Mouse (Mus musculus) MEL (cell line): ENCODE data around the gene Dusp13.

Experiments
- CHD2 ChIP-seq: IDR thresholded peaks from 2 replicates; pipeline ENCODE4 v1.6.1; 2011; ENCODE audit warnings: low read length, improper control_type of control experiment
- CTCF ChIP-seq, 3 experiments: IDR thresholded peaks in 2 of 3; conservative IDR thresholded peaks in 1 of 3; 2 replicates each; pipeline ENCODE4 v1.5.1; 2011 to 2012; ENCODE audit warnings: low read length in 3 of 3, low read depth in 2 of 3, mild to moderate bottlenecking in 2 of 3, improper control_type of control experiment in 1 of 3, inconsistent platforms in 1 of 3, mixed read lengths in 1 of 3, moderate library complexity in 1 of 3; ENCODE audit not compliant: control insufficient read depth in 1 of 3, insufficient read depth in 1 of 3, poor library complexity in 1 of 3, severe bottlenecking in 1 of 3
- ELF1 ChIP-seq: IDR thresholded peaks from 2 replicates; pipeline ENCODE4 v1.6.1; 2014; ENCODE audit warnings: low read depth, mild to moderate bottlenecking, inconsistent platforms, low read length, improper control_type of control experiment, moderate library complexity
- ETS1 ChIP-seq: IDR thresholded peaks from 2 replicates; pipeline ENCODE4 v1.6.1; 2012; ENCODE audit warnings: low read depth, mild to moderate bottlenecking, inconsistent platforms, low read length, improper control_type of control experiment, moderate library complexity
- GATA1 ChIP-seq: IDR thresholded peaks from 2 replicates; pipeline ENCODE4 v1.6.1; 2011; ENCODE audit warnings: low read depth, low read length, improper control_type of control experiment
- HCFC1 ChIP-seq: IDR thresholded peaks from 2 replicates; pipeline ENCODE4 v1.6.1; 2012; ENCODE audit warnings: low read depth, mild to moderate bottlenecking, inconsistent platforms, low read length, improper control_type of control experiment, moderate library complexity
- MAX ChIP-seq: IDR thresholded peaks from 2 replicates; pipeline ENCODE4 v1.6.1; 2011; ENCODE audit warnings: low read length, improper control_type of control experiment
- MEF2A ChIP-seq: IDR thresholded peaks from 2 replicates; pipeline ENCODE4 v1.6.1; 2014; ENCODE audit warnings: low read depth, mild to moderate bottlenecking, inconsistent platforms, low read length, improper control_type of control experiment; ENCODE audit not compliant: poor library complexity, insufficient replicate concordance, severe bottlenecking; ENCODE audit errors: extremely low read depth
- POLR2A ChIP-seq, 2 experiments: IDR thresholded peaks; 2 replicates each; pipeline ENCODE4 v1.6.1; 2011 to 2012; ENCODE audit warnings: low read length in 2 of 2, mild to moderate bottlenecking in 2 of 2, control low read depth in 1 of 2, improper control_type of control experiment in 1 of 2, low read depth in 1 of 2, moderate library complexity in 1 of 2; ENCODE audit not compliant: control insufficient read depth in 1 of 2, insufficient read depth in 1 of 2, poor library complexity in 1 of 2
- POLR2AphosphoS2 ChIP-seq: IDR thresholded peaks from 2 replicates; pipeline ENCODE4 v1.6.1; 2011; ENCODE audit warnings: low read length, improper control_type of control experiment
- TAL1 ChIP-seq: IDR thresholded peaks from 2 replicates; pipeline ENCODE4 v1.6.1; 2012; ENCODE audit warnings: mild to moderate bottlenecking, inconsistent platforms, low read length, moderate library complexity, mixed read lengths
- USF1 ChIP-seq: IDR thresholded peaks from 2 replicates; pipeline ENCODE4 v1.6.1; 2014; ENCODE audit warnings: low read depth, mild to moderate bottlenecking, inconsistent platforms, low read length, improper control_type of control experiment, moderate library complexity
- ZC3H11A ChIP-seq: IDR thresholded peaks from 2 replicates; pipeline ENCODE4 v1.6.1; 2012; ENCODE audit warnings: low read depth, mild to moderate bottlenecking, inconsistent platforms, low read length, improper control_type of control experiment
- ZNF384 ChIP-seq: IDR thresholded peaks from 2 replicates; pipeline ENCODE4 v1.6.1; 2012; ENCODE audit warnings: low read depth, mild to moderate bottlenecking, inconsistent platforms, low read length, improper control_type of control experiment

- TF ChIP-seq CTCF (IDR thresholded peaks at IDR 0.05 in 2 of 3, conservative IDR thresholded peaks at IDR 0.05 in 1 of 3; ENCODE audit: control insufficient read depth in 1 of 3, insufficient read depth in 1 of 3, low read depth in 2 of 3, low read length in 3 of 3, poor library complexity in 1 of 3, severe bottlenecking in 1 of 3), result no peak
- no peak for TF ChIP-seq POLR2A (IDR thresholded peaks at IDR 0.05; ENCODE audit: control insufficient read depth in 1 of 2, insufficient read depth in 1 of 2, low read depth in 1 of 2, low read length in 2 of 2, poor library complexity in 1 of 2)
- no peak for TF ChIP-seq GATA1
- no peak for TF ChIP-seq ZNF384
- TF ChIP-seq MEF2A, result no peak
- TF ChIP-seq ZC3H11A, result no peak
- no peak for TF ChIP-seq MAX
- TF ChIP-seq ELF1, result no peak
- TF ChIP-seq TAL1, result no peak
- TF ChIP-seq ETS1, result no peak
- no peak for TF ChIP-seq HCFC1
- no peak for TF ChIP-seq POLR2AphosphoS2
- no peak for TF ChIP-seq CHD2
- no peak for TF ChIP-seq USF1
These were observed 17.7 kb downstream of the Dusp13 start for GRCm38 (mm10) chr14:21733131-21733905.
